Mouse (Mus musculus) heart, postnatal 4 days (tissue): ENCODE results near the gene Ear2. TPM values are rescaled to one million over a fixed set of nuclear protein-coding genes. Genes with fewer than 3 reads are reported as not detected.
"Not testable (repeated sequence)": the region's sequence is repeated elsewhere in the genome, so short reads cannot be mapped to it uniquely, and the experiment has no call there.

Experiments used
- DNase-seq: peaks from one replicate; pipeline ENCODE4 v3.0.0; 2021
- total RNA-seq, 2 experiments: library from RNA; stranded (reverse); gene quantifications; 2 replicates each; pipeline ENCODE4 v1.2.3; 2021

Gene Ear2
- total RNA-seq = under 1 TPM in 1 of 2 experiments, not detected in 1; 0.67 TPM

- not testable (repeated sequence) for DNase-seq
These were observed at the start of gene Ear2 for GRCm38 (mm10) chr14:44102354-44102753. Gene Ear2 (plus strand): TSS chr14:44102654.

GRCm38 (mm10) chr14:44067879-44068278, 34.6 kb upstream of the Ear2 start:
- DNase-seq = peak; percentile 6

GRCm38 (mm10) chr14:44070595-44070994, 31.9 kb upstream of the Ear2 start:
- DNase-seq = not testable (repeated sequence)

- DNase-seq = not testable (repeated sequence)
These were observed 24.6 kb upstream of the Ear2 start for GRCm38 (mm10) chr14:44077785-44078341.

GRCm38 (mm10) chr14:44086588-44086987, 15.9 kb upstream of the Ear2 start:
- DNase-seq = not testable (repeated sequence)

GRCm38 (mm10) chr14:44087535-44087934, 14.9 kb upstream of the Ear2 start:
- not testable (repeated sequence) for DNase-seq

- not testable (repeated sequence) for DNase-seq
These were observed 10.9 kb upstream of the Ear2 start for GRCm38 (mm10) chr14:44091524-44091923.

- DNase-seq = not testable (repeated sequence)
These were observed 8.0 kb upstream of the Ear2 start for GRCm38 (mm10) chr14:44094445-44094844.

- not testable (repeated sequence) for DNase-seq
These were observed 2.4 kb upstream of the Ear2 start for GRCm38 (mm10) chr14:44100030-44100429.

- DNase-seq = no peak
These were observed 8.5 kb downstream of the Ear2 start for GRCm38 (mm10) chr14:44110981-44111380.

- DNase-seq = not testable (repeated sequence)
These were observed 21.1 kb downstream of the Ear2 start, which contains the start of gene Gm3327 for GRCm38 (mm10) chr14:44123551-44123950. Gene Gm3327 (plus strand): TSS chr14:44123851.

Other genes starting within 250 kb of the Ear2 start
- not detected for gene Ear1, start 227.1 kb upstream of the Ear2 start, total RNA-seq
- not detected for gene Ear10, start 179.1 kb upstream of the Ear2 start, total RNA-seq
- 1 to 10 TPM; 6.1 to 6.4 TPM for gene Gm8113, start 177.3 kb upstream of the Ear2 start, total RNA-seq
- not detected for gene Ang5, start 145.6 kb upstream of the Ear2 start, total RNA-seq
- gene Ang6, start 100.4 kb upstream of the Ear2 start, total RNA-seq = not detected
- not detected for gene Gm3327, start 21.2 kb downstream of the Ear2 start, total RNA-seq
- gene Gm8212, start 95.0 kb downstream of the Ear2 start, total RNA-seq = not detected
- gene 4930503E14Rik, start 110.6 kb downstream of the Ear2 start, total RNA-seq = not detected
- not detected for gene Gm8220, start 182.9 kb downstream of the Ear2 start, total RNA-seq
- gene Gm5930, start 235.9 kb downstream of the Ear2 start, total RNA-seq = not detected